Mouse (Mus musculus): ENCODE results near the gene Stxbp1. TPM values are rescaled to one million over a fixed set of nuclear protein-coding genes. Genes with fewer than 3 reads are reported as not detected.
A peak's percentile ranks its signal among the peaks of the same experiment; 100 is the strongest.

Stxbp1 gene
- total and polyA plus RNA-seq, 3 experiments = 3.3 to 13.7 (median 6.1) TPM

DNA sequence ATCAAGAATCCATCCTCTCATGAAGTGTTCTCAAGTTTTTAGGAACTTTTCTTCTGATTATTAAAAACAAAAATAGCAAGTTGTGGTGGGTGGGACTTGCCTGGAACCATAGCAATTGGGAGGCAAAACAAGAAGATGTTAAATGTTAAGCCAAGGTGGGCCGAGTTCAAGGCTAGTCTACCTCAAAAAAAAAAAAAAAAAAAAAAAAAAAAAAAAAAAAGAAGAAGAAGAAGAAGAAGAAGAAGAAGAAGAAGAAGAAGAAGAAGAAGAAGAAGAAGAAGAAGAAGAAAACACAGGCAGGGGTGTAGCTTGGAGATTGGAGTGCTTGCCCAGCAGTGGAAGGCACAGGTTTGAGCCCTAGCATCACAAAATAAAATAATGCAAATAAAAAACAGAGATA, 22.3 kb downstream of the Stxbp1 start:
- ATAC-seq (ENCODE audit: extremely low read depth, insufficient number of reproducible peaks, low FRiP score, poor library complexity, severe bottlenecking) = no peak
- no peak for DNase-seq (ENCODE audit: low spot score)
- Histone ChIP-seq H3K4me1 (ENCODE audit: insufficient read depth, low read depth, low read length) (peaks cover 8% of the 10 kb centered on the region), H3K27me3 (ENCODE audit: insufficient read depth, low read length) (no peaks in the 10 kb centered on the region; the same call in none of the 2 replicates), H3K9me3 (replicated peaks) (no peaks in the 10 kb centered on the region), H3K36me3 (replicated peaks) (peaks cover 19% of the 10 kb centered on the region), H3K4me3 (ENCODE audit: low read depth, low read length) (no peak overlapping the region)
- TF ChIP-seq POLR2AphosphoS5 (IDR thresholded peaks at IDR 0.05; ENCODE audit: insufficient replicate concordance, low read depth, low read length) (no peak), TAL1 (conservative IDR thresholded peaks at IDR 0.05; ENCODE audit: low read depth, low read length) (no peak), GATA2 (IDR thresholded peaks at IDR 0.05; ENCODE audit: borderline replicate concordance, low read depth, low read length) (no peak), CTCF (IDR thresholded peaks at IDR 0.05; ENCODE audit: low read depth, low read length) (no peak), GATA1 (IDR thresholded peaks at IDR 0.05; ENCODE audit: borderline replicate concordance, low read length) (no peak)

GRCm38 (mm10) chr2:32824181-32824580, 22.9 kb downstream of the Stxbp1 start:
- ATAC-seq (ENCODE audit: extremely low read depth, insufficient number of reproducible peaks, low FRiP score, poor library complexity, severe bottlenecking) (no peak), DNase-seq (ENCODE audit: low spot score) (no peak)
- Histone ChIP-seq H3K4me3 (ENCODE audit: low read depth, low read length) (no peak overlapping the region), H3K27me3 (ENCODE audit: insufficient read depth, low read length) (no peaks in the 10 kb centered on the region; the same call in none of the 2 replicates), H3K4me1 (ENCODE audit: insufficient read depth, low read depth, low read length) (peaks cover 7% of the 10 kb centered on the region), H3K36me3 (replicated peaks) (peaks cover 21% of the 10 kb centered on the region), H3K9me3 (replicated peaks) (no peaks in the 10 kb centered on the region)
- TF ChIP-seq GATA1 (IDR thresholded peaks at IDR 0.05; ENCODE audit: borderline replicate concordance, low read length) (no peak), GATA2 (IDR thresholded peaks at IDR 0.05; ENCODE audit: borderline replicate concordance, low read depth, low read length) (no peak), TAL1 (conservative IDR thresholded peaks at IDR 0.05; ENCODE audit: low read depth, low read length) (no peak), POLR2AphosphoS5 (IDR thresholded peaks at IDR 0.05; ENCODE audit: insufficient replicate concordance, low read depth, low read length) (no peak), CTCF (IDR thresholded peaks at IDR 0.05; ENCODE audit: low read depth, low read length) (no peak)

DNA sequence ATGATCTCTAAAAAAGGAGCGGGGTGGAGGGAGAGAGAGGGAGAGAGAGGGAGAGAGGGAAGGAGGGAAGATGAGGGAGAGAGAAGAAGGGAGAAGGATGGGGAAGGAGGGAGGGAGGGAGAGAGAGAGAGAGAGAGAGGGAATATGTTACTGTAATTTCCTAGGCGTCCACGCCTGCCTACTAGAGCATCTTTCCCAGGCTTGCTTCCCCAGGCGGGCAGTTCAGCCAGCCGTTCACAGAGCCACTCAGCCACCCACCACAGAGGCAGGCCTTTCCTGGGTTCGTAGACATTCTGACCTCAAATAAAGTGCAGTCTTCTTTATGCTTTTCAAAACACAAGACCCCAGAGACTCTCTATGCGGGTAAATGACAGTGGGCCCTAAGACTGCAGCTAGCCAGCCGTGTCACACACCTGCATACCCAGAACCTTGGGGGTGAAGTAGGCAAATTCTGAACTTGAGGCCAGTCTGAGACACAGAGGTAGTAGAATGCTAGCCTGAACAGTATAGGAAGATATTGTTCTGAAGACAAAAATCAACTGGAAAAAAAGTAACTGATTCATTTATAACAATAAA, 23.4 kb downstream of the Stxbp1 start:
- peaks cover 2% of the 10 kb centered on the region; the same call in 1 of the 2 replicates for H3K4me1 ChIP-seq (ENCODE audit: insufficient read depth, low read depth, low read length)
- no peaks in the 10 kb centered on the region; the same call in 1 of the 2 replicates for H3K27me3 ChIP-seq (ENCODE audit: insufficient read depth, low read length)
- H3K9me3 ChIP-seq (replicated peaks) = no peaks in the 10 kb centered on the region
- ATAC-seq (ENCODE audit: extremely low read depth, insufficient number of reproducible peaks, low FRiP score, poor library complexity, severe bottlenecking) (no peak), DNase-seq (ENCODE audit: low spot score) (no peak)
- TF ChIP-seq GATA1 (IDR thresholded peaks at IDR 0.05; ENCODE audit: borderline replicate concordance, low read length) = no peak
- no peak for TF ChIP-seq POLR2AphosphoS5 (IDR thresholded peaks at IDR 0.05; ENCODE audit: insufficient replicate concordance, low read depth, low read length)
- TF ChIP-seq TAL1 (conservative IDR thresholded peaks at IDR 0.05; ENCODE audit: low read depth, low read length) = no peak
- TF ChIP-seq CTCF (IDR thresholded peaks at IDR 0.05; ENCODE audit: low read depth, low read length) = no peak
- TF ChIP-seq GATA2 (IDR thresholded peaks at IDR 0.05; ENCODE audit: borderline replicate concordance, low read depth, low read length) = no peak
- H3K4me3 ChIP-seq (ENCODE audit: low read depth, low read length) = no peak overlapping the region
- peaks cover 24% of the 10 kb centered on the region for H3K36me3 ChIP-seq (replicated peaks)

- no peak for DNase-seq (ENCODE audit: low spot score)
- peaks cover 2% of the 10 kb centered on the region; the same call in 1 of the 2 replicates for H3K4me1 ChIP-seq (ENCODE audit: insufficient read depth, low read depth, low read length)
- ATAC-seq (ENCODE audit: extremely low read depth, insufficient number of reproducible peaks, low FRiP score, poor library complexity, severe bottlenecking) = no peak
- H3K27me3 ChIP-seq (ENCODE audit: insufficient read depth, low read length) = no peaks in the 10 kb centered on the region; the same call in 1 of the 2 replicates
- no peaks in the 10 kb centered on the region for H3K9me3 ChIP-seq (replicated peaks)
- H3K4me3 ChIP-seq (ENCODE audit: low read depth, low read length) = no peak overlapping the region
- TF ChIP-seq GATA2 (IDR thresholded peaks at IDR 0.05; ENCODE audit: borderline replicate concordance, low read depth, low read length) = no peak
- TF ChIP-seq CTCF (IDR thresholded peaks at IDR 0.05; ENCODE audit: low read depth, low read length) = no peak
- no peak for TF ChIP-seq GATA1 (IDR thresholded peaks at IDR 0.05; ENCODE audit: borderline replicate concordance, low read length)
- no peak for TF ChIP-seq TAL1 (conservative IDR thresholded peaks at IDR 0.05; ENCODE audit: low read depth, low read length)
- no peak for TF ChIP-seq POLR2AphosphoS5 (IDR thresholded peaks at IDR 0.05; ENCODE audit: insufficient replicate concordance, low read depth, low read length)
- peaks cover 26% of the 10 kb centered on the region for H3K36me3 ChIP-seq (replicated peaks)
Observed at GRCm38 (mm10) chr2:32823153-32823552, 23.9 kb downstream of the Stxbp1 start.

DNA sequence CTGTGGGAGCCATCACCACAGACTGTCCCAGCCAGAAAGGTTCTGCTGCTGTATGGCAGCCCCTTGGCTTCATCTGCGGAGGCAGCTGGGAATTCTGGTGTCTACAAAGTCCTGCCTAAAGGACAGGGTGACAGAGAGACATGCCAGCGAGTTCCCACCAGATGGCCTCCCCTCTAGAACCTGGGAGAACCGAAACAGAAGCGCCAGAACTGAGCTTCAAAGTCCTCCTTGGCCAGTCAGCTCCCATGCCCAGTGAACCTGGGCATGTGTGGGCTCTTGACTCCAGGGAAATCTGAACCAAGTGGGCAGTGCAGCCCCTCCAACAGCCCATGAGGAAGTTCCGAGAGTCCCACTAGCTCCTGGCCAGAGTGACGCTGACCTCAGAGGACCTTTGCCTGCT, 24.4 kb downstream of the Stxbp1 start:
- H3K4me3 ChIP-seq (ENCODE audit: low read depth, low read length) = no peak overlapping the region
- no peak for TF ChIP-seq GATA2 (IDR thresholded peaks at IDR 0.05; ENCODE audit: borderline replicate concordance, low read depth, low read length)
- no peak for TF ChIP-seq CTCF (IDR thresholded peaks at IDR 0.05; ENCODE audit: low read depth, low read length)
- no peak for TF ChIP-seq POLR2AphosphoS5 (IDR thresholded peaks at IDR 0.05; ENCODE audit: insufficient replicate concordance, low read depth, low read length)
- TF ChIP-seq GATA1 (IDR thresholded peaks at IDR 0.05; ENCODE audit: borderline replicate concordance, low read length) = no peak
- peaks cover 31% of the 10 kb centered on the region for H3K36me3 ChIP-seq (replicated peaks)
- H3K4me1 ChIP-seq (ENCODE audit: insufficient read depth, low read depth, low read length) = peaks cover 2% of the 10 kb centered on the region; the same call in 1 of the 2 replicates
- H3K27me3 ChIP-seq (ENCODE audit: insufficient read depth, low read length) = no peaks in the 10 kb centered on the region; the same call in 1 of the 2 replicates
- no peaks in the 10 kb centered on the region for H3K9me3 ChIP-seq (replicated peaks)
- DNase-seq (ENCODE audit: low spot score) (no peak), ATAC-seq (ENCODE audit: extremely low read depth, insufficient number of reproducible peaks, low FRiP score, poor library complexity, severe bottlenecking) (no peak)

DNA sequence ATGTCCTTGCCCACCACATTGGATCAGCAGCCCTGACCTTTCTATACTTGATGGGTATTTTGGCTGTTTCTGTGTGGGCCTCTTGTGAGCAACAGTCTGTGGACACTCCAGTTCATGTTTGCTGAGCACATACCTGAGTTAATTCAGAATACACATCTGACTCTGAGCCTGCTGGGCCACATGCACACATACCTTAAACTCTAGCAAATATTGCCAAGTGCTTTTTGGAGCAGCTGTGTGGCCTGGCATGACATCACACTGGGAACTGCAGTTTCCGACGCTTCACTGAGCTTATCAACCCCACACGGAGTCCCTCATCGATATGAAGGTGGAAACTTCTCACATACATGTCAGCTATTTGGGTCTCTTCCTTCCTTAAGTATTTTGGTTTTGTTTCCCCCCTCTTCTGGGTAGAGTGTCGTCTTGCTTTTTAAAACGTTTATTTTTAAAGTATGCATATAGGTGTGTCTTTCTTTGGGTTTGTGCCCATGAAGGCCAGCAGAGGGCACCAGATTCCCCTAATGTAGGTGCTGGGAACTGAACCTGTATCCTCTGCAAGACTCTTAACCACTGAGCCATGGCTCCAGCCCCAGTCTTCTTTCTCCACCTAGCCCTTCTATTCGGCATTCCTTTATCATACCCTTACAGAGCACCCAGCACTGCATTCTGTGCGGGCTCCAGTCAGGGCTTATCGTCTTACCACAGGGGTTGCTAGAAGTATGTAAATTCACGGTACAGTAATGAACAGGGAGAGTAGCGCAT, 25.8 kb downstream of the Stxbp1 start:
- no peaks in the 10 kb centered on the region for H3K9me3 ChIP-seq (replicated peaks)
- ATAC-seq (ENCODE audit: extremely low read depth, insufficient number of reproducible peaks, low FRiP score, poor library complexity, severe bottlenecking) = no peak
- peaks cover 2% of the 10 kb centered on the region; the same call in 1 of the 2 replicates for H3K4me1 ChIP-seq (ENCODE audit: insufficient read depth, low read depth, low read length)
- DNase-seq (ENCODE audit: low spot score) = peak; percentile 15
- H3K36me3 ChIP-seq (replicated peaks) = peaks cover 40% of the 10 kb centered on the region
- no peak overlapping the region for H3K4me3 ChIP-seq (ENCODE audit: low read depth, low read length)
- TF ChIP-seq CTCF (IDR thresholded peaks at IDR 0.05; ENCODE audit: low read depth, low read length) (no peak), TAL1 (conservative IDR thresholded peaks at IDR 0.05; ENCODE audit: low read depth, low read length) (no peak), GATA1 (IDR thresholded peaks at IDR 0.05; ENCODE audit: borderline replicate concordance, low read length) (no peak), GATA2 (IDR thresholded peaks at IDR 0.05; ENCODE audit: borderline replicate concordance, low read depth, low read length) (no peak), POLR2AphosphoS5 (IDR thresholded peaks at IDR 0.05; ENCODE audit: insufficient replicate concordance, low read depth, low read length) (no peak)
- no peaks in the 10 kb centered on the region; the same call in 1 of the 2 replicates for H3K27me3 ChIP-seq (ENCODE audit: insufficient read depth, low read length)

All from G1E (cell line).